Mouse (Mus musculus) right cerebral cortex, postnatal 14 days (tissue): ENCODE data around the gene Svop.
A peak's percentile ranks its signal among the peaks of the same experiment; 100 is the strongest.

Experiments
- DNase-seq: peaks from one replicate; pipeline ENCODE4 v3.0.0; 2022

Svop gene

GRCm38 (mm10) chr5:114091057-114091807 lies at the start of gene Svop:
Gene Svop (minus strand): TSS chr5:114091570.
- DNase-seq = peak; percentile 78

GRCm38 (mm10) chr5:114139175-114139574 lies 47.8 kb upstream of the Svop start:
- DNase-seq = peak; percentile 78

GRCm38 (mm10) chr5:114138277-114139164 lies 47.2 kb upstream of the Svop start:
- DNase-seq = no peak

GRCm38 (mm10) chr5:114137481-114138276 lies 46.3 kb upstream of the Svop start:
- no peak for DNase-seq

GRCm38 (mm10) chr5:114135516-114135915 lies 44.1 kb upstream of the Svop start:
- no peak for DNase-seq

GRCm38 (mm10) chr5:114134091-114134534 lies 42.7 kb upstream of the Svop start:
- peak; percentile 56 for DNase-seq

- DNase-seq = no peak
These were observed 41.5 kb upstream of the Svop start for GRCm38 (mm10) chr5:114132841-114133240.

- DNase-seq = peak; percentile 39
These were observed 40.1 kb upstream of the Svop start for GRCm38 (mm10) chr5:114131521-114131840.

- peak; percentile 94 for DNase-seq
These were observed 39.5 kb upstream of the Svop start for GRCm38 (mm10) chr5:114130698-114131520.

GRCm38 (mm10) chr5:114130211-114130605 lies 38.8 kb upstream of the Svop start, which contains the start of gene Ung:
Gene Ung (plus strand): TSS chr5:114130386.
- DNase-seq = peak; percentile 37

- no peak for DNase-seq
These were observed 38.3 kb upstream of the Svop start for GRCm38 (mm10) chr5:114129550-114130210.

GRCm38 (mm10) chr5:114127374-114128349 lies 36.3 kb upstream of the Svop start, which contains the start of gene Alkbh2:
Gene Alkbh2 (minus strand): TSS chr5:114128218.
- DNase-seq = peak; percentile 78

GRCm38 (mm10) chr5:114126499-114127244 lies 35.3 kb upstream of the Svop start:
- no peak for DNase-seq

GRCm38 (mm10) chr5:114126008-114126407 lies 34.6 kb upstream of the Svop start:
- no peak for DNase-seq

GRCm38 (mm10) chr5:114119806-114120205 lies 28.4 kb upstream of the Svop start:
- DNase-seq = no peak

GRCm38 (mm10) chr5:114116586-114116985 lies 25.2 kb upstream of the Svop start:
- no peak for DNase-seq

GRCm38 (mm10) chr5:114115030-114115429 lies 23.7 kb upstream of the Svop start:
- no peak for DNase-seq

- DNase-seq = no peak
These were observed 22.0 kb upstream of the Svop start for GRCm38 (mm10) chr5:114113334-114113733.

GRCm38 (mm10) chr5:114106391-114106935 lies 15.1 kb upstream of the Svop start:
- no peak for DNase-seq
